Mouse (Mus musculus): ENCODE measurements around the gene Mdm2. TPM values are rescaled to one million over a fixed set of nuclear protein-coding genes. Genes with fewer than 3 reads are reported as not detected.

The Mdm2 gene
- polyA plus RNA-seq, 2 experiments: 32.9 to 59.9 TPM

GRCm38 (mm10) chr10:117655460-117655859 is 55.1 kb downstream of the Mdm2 start:
- H3K4me3 ChIP-seq (replicated peaks; ENCODE audit: low read length): no peak overlapping the region
- H3K9ac ChIP-seq (ENCODE audit: low read depth, low read length, severe bottlenecking): no peak overlapping the region
- ATAC-seq (ENCODE audit: low FRiP score, low read depth) (no peak), DNase-seq (ENCODE audit: low spot score) (no peak)
- 89% methylated on average over 9 of the region's 9 CpGs for WGBS
- H3K9me3 ChIP-seq (ENCODE audit: control insufficient read depth, low read length): no peaks in the 10 kb centered on the region
- TF ChIP-seq POLR2A (IDR thresholded peaks at IDR 0.05; ENCODE audit: borderline replicate concordance, extremely low read depth, insufficient read depth, insufficient read length): no peak
- no peak overlapping the region for H3K4me2 ChIP-seq (replicated peaks; ENCODE audit: low read depth, low read length, severe bottlenecking)
- no peak overlapping the region for H3K27ac ChIP-seq (replicated peaks; ENCODE audit: low read depth, low read length)
- no peaks in the 10 kb centered on the region for H3K36me3 ChIP-seq (ENCODE audit: control insufficient read depth, insufficient read depth, low read length)
- H3K4me1 ChIP-seq (ENCODE audit: control insufficient read depth, insufficient read depth, low read length): peaks cover 2% of the 10 kb centered on the region; the same call in 1 of the 2 replicates
- no peaks in the 10 kb centered on the region for H3K27me3 ChIP-seq (ENCODE audit: control insufficient read depth, insufficient read depth, low read length)

- H3K4me1 ChIP-seq (ENCODE audit: control insufficient read depth, insufficient read depth, low read length): peaks cover 2% of the 10 kb centered on the region; the same call in 1 of the 2 replicates
- no peak overlapping the region for H3K4me2 ChIP-seq (replicated peaks; ENCODE audit: low read depth, low read length, severe bottlenecking)
- no peak for TF ChIP-seq POLR2A (IDR thresholded peaks at IDR 0.05; ENCODE audit: borderline replicate concordance, extremely low read depth, insufficient read depth, insufficient read length)
- ATAC-seq (ENCODE audit: low FRiP score, low read depth): no peak
- no peaks in the 10 kb centered on the region for H3K9me3 ChIP-seq (ENCODE audit: control insufficient read depth, low read length)
- no peaks in the 10 kb centered on the region for H3K27me3 ChIP-seq (ENCODE audit: control insufficient read depth, insufficient read depth, low read length)
- DNase-seq (ENCODE audit: low spot score): no peak
- no peaks in the 10 kb centered on the region for H3K36me3 ChIP-seq (ENCODE audit: control insufficient read depth, insufficient read depth, low read length)
- no peak overlapping the region for H3K27ac ChIP-seq (replicated peaks; ENCODE audit: low read depth, low read length)
- H3K9ac ChIP-seq (ENCODE audit: low read depth, low read length, severe bottlenecking): no peak overlapping the region
- WGBS: 68% methylated on average over 3 of the region's 3 CpGs
- H3K4me3 ChIP-seq (replicated peaks; ENCODE audit: low read length): no peak overlapping the region
These were observed 55.9 kb downstream of the Mdm2 start for GRCm38 (mm10) chr10:117654576-117655123.

- no peaks in the 10 kb centered on the region for H3K9me3 ChIP-seq (ENCODE audit: control insufficient read depth, low read length)
- no peak for TF ChIP-seq POLR2A (IDR thresholded peaks at IDR 0.05; ENCODE audit: borderline replicate concordance, extremely low read depth, insufficient read depth, insufficient read length)
- no peak overlapping the region for H3K4me2 ChIP-seq (replicated peaks; ENCODE audit: low read depth, low read length, severe bottlenecking)
- DNase-seq (ENCODE audit: low spot score): no peak
- H3K27me3 ChIP-seq (ENCODE audit: control insufficient read depth, insufficient read depth, low read length): no peaks in the 10 kb centered on the region
- no peak overlapping the region for H3K27ac ChIP-seq (replicated peaks; ENCODE audit: low read depth, low read length)
- no peak overlapping the region for H3K4me3 ChIP-seq (replicated peaks; ENCODE audit: low read length)
- peaks cover 2% of the 10 kb centered on the region; the same call in 1 of the 2 replicates for H3K4me1 ChIP-seq (ENCODE audit: control insufficient read depth, insufficient read depth, low read length)
- 93% methylated on average over 7 of the region's 7 CpGs for WGBS
- H3K9ac ChIP-seq (ENCODE audit: low read depth, low read length, severe bottlenecking): no peak overlapping the region
- no peaks in the 10 kb centered on the region for H3K36me3 ChIP-seq (ENCODE audit: control insufficient read depth, insufficient read depth, low read length)
- ATAC-seq (ENCODE audit: low FRiP score, low read depth): no peak
These were observed 56.8 kb downstream of the Mdm2 start for GRCm38 (mm10) chr10:117653779-117654173.

- DNase-seq (ENCODE audit: low spot score): no peak
- no peak overlapping the region for H3K9ac ChIP-seq (ENCODE audit: low read depth, low read length, severe bottlenecking)
- no peak overlapping the region for H3K4me2 ChIP-seq (replicated peaks; ENCODE audit: low read depth, low read length, severe bottlenecking)
- WGBS: 84% methylated on average over 8 of the region's 8 CpGs
- no peak for TF ChIP-seq POLR2A (IDR thresholded peaks at IDR 0.05; ENCODE audit: borderline replicate concordance, extremely low read depth, insufficient read depth, insufficient read length)
- no peak overlapping the region for H3K27ac ChIP-seq (replicated peaks; ENCODE audit: low read depth, low read length)
- H3K27me3 ChIP-seq (ENCODE audit: control insufficient read depth, insufficient read depth, low read length): no peaks in the 10 kb centered on the region
- no peaks in the 10 kb centered on the region for H3K9me3 ChIP-seq (ENCODE audit: control insufficient read depth, low read length)
- no peaks in the 10 kb centered on the region; the same call in 1 of the 2 replicates for H3K4me1 ChIP-seq (ENCODE audit: control insufficient read depth, insufficient read depth, low read length)
- H3K36me3 ChIP-seq (ENCODE audit: control insufficient read depth, insufficient read depth, low read length): no peaks in the 10 kb centered on the region
- H3K4me3 ChIP-seq (replicated peaks; ENCODE audit: low read length): no peak overlapping the region
- ATAC-seq (ENCODE audit: low FRiP score, low read depth): no peak
These were observed 57.4 kb downstream of the Mdm2 start for GRCm38 (mm10) chr10:117652930-117653778.

- WGBS: 92% methylated on average over 4 of the region's 4 CpGs
These were observed 58.2 kb downstream of the Mdm2 start for GRCm38 (mm10) chr10:117652378-117652774.

More at GRCm38 (mm10) chr10:117652378-117652774, 58.2 kb downstream of the Mdm2 start:
- no peaks in the 10 kb centered on the region for H3K36me3 ChIP-seq (ENCODE audit: control insufficient read depth, insufficient read depth, low read length)
- no peak for TF ChIP-seq POLR2A (IDR thresholded peaks at IDR 0.05; ENCODE audit: borderline replicate concordance, extremely low read depth, insufficient read depth, insufficient read length)
- H3K27me3 ChIP-seq (ENCODE audit: control insufficient read depth, insufficient read depth, low read length): no peaks in the 10 kb centered on the region
- no peak overlapping the region for H3K4me2 ChIP-seq (replicated peaks; ENCODE audit: low read depth, low read length, severe bottlenecking)
- no peak overlapping the region for H3K27ac ChIP-seq (replicated peaks; ENCODE audit: low read depth, low read length)
- no peak overlapping the region for H3K9ac ChIP-seq (ENCODE audit: low read depth, low read length, severe bottlenecking)
- no peak overlapping the region for H3K4me3 ChIP-seq (replicated peaks; ENCODE audit: low read length)
- no peaks in the 10 kb centered on the region; the same call in 1 of the 2 replicates for H3K4me1 ChIP-seq (ENCODE audit: control insufficient read depth, insufficient read depth, low read length)
- no peak for DNase-seq (ENCODE audit: low spot score)
- ATAC-seq (ENCODE audit: low FRiP score, low read depth): no peak
- no peaks in the 10 kb centered on the region for H3K9me3 ChIP-seq (ENCODE audit: control insufficient read depth, low read length)

All from limb, embryonic 14.5 days (tissue).